Mouse (Mus musculus): ENCODE data around the gene Ctnnal1.

GRCm38 (mm10) chr4:56844911-56845310 lies 20.1 kb downstream of the Ctnnal1 start:
- TF ChIP-seq GATA1 (IDR thresholded peaks at IDR 0.05; ENCODE audit: borderline replicate concordance, low read length): no peak
- TF ChIP-seq FLI1 (IDR thresholded peaks at IDR 0.05; ENCODE audit: low read length): no peak

All from megakaryocyte, embryonic 14.5 days (primary cell).